Mouse (Mus musculus) CH12.LX (cell line): ENCODE results near the gene Dpysl5. TPM values are rescaled to one million over a fixed set of nuclear protein-coding genes. Genes with fewer than 3 reads are reported as not detected.

Source experiments
- DNase-seq: peaks from one replicate; pipeline ENCODE4 v3.0.0-alpha.2; 2013; ENCODE audit errors: extremely low read depth
- H3K27ac ChIP-seq: 2 replicates; pipeline ENCODE4 v1.5.1; 2012; ENCODE audit warnings: low read depth, mild to moderate bottlenecking, control low read depth, moderate library complexity; ENCODE audit not compliant: insufficient read depth
- H3K27me3 ChIP-seq: replicated peaks from 2 replicates; pipeline ENCODE3; 2012; ENCODE audit warnings: inconsistent platforms
- H3K36me3 ChIP-seq, 2 experiments: replicated peaks in 1 of 2; 2 replicates each; pipeline versions ENCODE3 to v1.6.1; 2012; ENCODE audit warnings: inconsistent platforms in 1 of 2, low read length in 1 of 2, mild to moderate bottlenecking in 1 of 2, mixed read lengths in 1 of 2, moderate library complexity in 1 of 2; ENCODE audit not compliant: control insufficient read depth in 1 of 2, insufficient read depth in 1 of 2
- H3K4me1 ChIP-seq, 2 experiments: 2 replicates each; pipeline ENCODE4 v1.6.1; 2012; ENCODE audit warnings: inconsistent platforms in 1 of 2, moderate library complexity in 1 of 2; ENCODE audit not compliant: insufficient read depth in 2 of 2, control insufficient read depth in 1 of 2
- H3K4me2 ChIP-seq: 2 replicates; pipeline ENCODE4 v1.6.1; 2012; ENCODE audit warnings: low read depth, mild to moderate bottlenecking, control low read depth; ENCODE audit not compliant: poor library complexity, insufficient read depth, severe bottlenecking
- H3K4me3 ChIP-seq, 3 experiments: fragments of 150-350 bp in 1 of 3; sonication (generic) in 1 of 3; replicated peaks in 1 of 3; 2 replicates each; pipeline versions ENCODE3 to v1.5.1; 2011 to 2012; ENCODE audit warnings: low read depth in 2 of 3, low read length in 2 of 3, mild to moderate bottlenecking in 2 of 3, moderate library complexity in 2 of 3, control low read depth in 1 of 3, improper control_type of control experiment in 1 of 3, inconsistent platforms in 1 of 3, mixed read lengths in 1 of 3; ENCODE audit not compliant: poor library complexity in 1 of 3
- H3K79me2 ChIP-seq: replicated peaks from 2 replicates; pipeline ENCODE4 v1.6.1; 2012; ENCODE audit warnings: mild to moderate bottlenecking, moderate library complexity; ENCODE audit not compliant: control insufficient read depth, poor library complexity, insufficient read depth, severe bottlenecking; ENCODE audit errors: extremely low read depth
- H3K9ac ChIP-seq: 2 replicates; pipeline ENCODE4 v1.6.1; 2012; ENCODE audit warnings: low read depth, mild to moderate bottlenecking, control low read depth, moderate library complexity; ENCODE audit not compliant: insufficient read depth
- H3K9me3 ChIP-seq: replicated peaks from 2 replicates; pipeline ENCODE3; 2012; ENCODE audit warnings: low read length, inconsistent platforms, mixed read lengths
- BHLHE40 ChIP-seq: IDR thresholded peaks from 2 replicates; pipeline ENCODE4 v1.6.1; 2011; ENCODE audit warnings: mild to moderate bottlenecking, low read depth, low read length, improper control_type of control experiment
- CHD2 ChIP-seq: IDR thresholded peaks from 2 replicates; pipeline ENCODE4 v1.6.1; 2011; ENCODE audit warnings: low read length, improper control_type of control experiment
- CTCF ChIP-seq, 2 experiments: IDR thresholded peaks in 1 of 2; conservative IDR thresholded peaks in 1 of 2; 2 replicates each; pipeline ENCODE4 v1.5.1; 2011 to 2012; ENCODE audit warnings: low read depth in 2 of 2, low read length in 2 of 2, improper control_type of control experiment in 1 of 2, inconsistent platforms in 1 of 2, mild to moderate bottlenecking in 1 of 2, moderate library complexity in 1 of 2
- ETS1 ChIP-seq: conservative IDR thresholded peaks from 2 replicates; pipeline ENCODE4 v1.6.1; 2012; ENCODE audit warnings: low read depth, mild to moderate bottlenecking, inconsistent platforms, low read length, improper control_type of control experiment, moderate library complexity
- GABPA ChIP-seq: IDR thresholded peaks from 2 replicates; pipeline ENCODE4 v1.6.1; 2012; ENCODE audit warnings: low read depth, low read length, improper control_type of control experiment, inconsistent platforms; ENCODE audit not compliant: insufficient replicate concordance
- HCFC1 ChIP-seq: IDR thresholded peaks from 2 replicates; pipeline ENCODE4 v1.6.1; 2012; ENCODE audit warnings: low read depth, mild to moderate bottlenecking, inconsistent platforms, low read length, improper control_type of control experiment
- JUN ChIP-seq: IDR thresholded peaks from 2 replicates; pipeline ENCODE4 v1.6.1; 2011; ENCODE audit warnings: low read depth, mild to moderate bottlenecking, low read length, improper control_type of control experiment, moderate library complexity; ENCODE audit not compliant: insufficient read depth
- JUND ChIP-seq: conservative IDR thresholded peaks from 2 replicates; pipeline ENCODE4 v1.6.1; 2011; ENCODE audit warnings: low read depth, low read length, improper control_type of control experiment
- KAT2A ChIP-seq: IDR thresholded peaks from 2 replicates; pipeline ENCODE4 v1.6.1; 2012; ENCODE audit warnings: low read length, improper control_type of control experiment, inconsistent platforms; ENCODE audit not compliant: insufficient replicate concordance
- MAFK ChIP-seq: IDR thresholded peaks from 2 replicates; pipeline ENCODE4 v1.6.1; 2011; ENCODE audit warnings: low read length, improper control_type of control experiment; ENCODE audit not compliant: insufficient replicate concordance
- MAZ ChIP-seq: IDR thresholded peaks from 2 replicates; pipeline ENCODE4 v1.6.1; 2012; ENCODE audit warnings: low read depth, mild to moderate bottlenecking, inconsistent platforms, low read length, improper control_type of control experiment, moderate library complexity
- MEF2A ChIP-seq: IDR thresholded peaks from 2 replicates; pipeline ENCODE4 v1.6.1; 2014; ENCODE audit warnings: low read depth, mild to moderate bottlenecking, inconsistent platforms, low read length, improper control_type of control experiment, borderline replicate concordance
- MXI1 ChIP-seq: IDR thresholded peaks from 2 replicates; pipeline ENCODE4 v1.6.1; 2011; ENCODE audit warnings: mild to moderate bottlenecking, low read depth, low read length, improper control_type of control experiment
- MYC ChIP-seq: IDR thresholded peaks from 2 replicates; pipeline ENCODE4 v1.6.1; 2011; ENCODE audit warnings: low read depth, mild to moderate bottlenecking, improper control_type of control experiment, low read length
- NELFE ChIP-seq: IDR thresholded peaks from 2 replicates; pipeline ENCODE4 v1.6.1; 2011; ENCODE audit warnings: low read depth, low read length, improper control_type of control experiment
- NRF1 ChIP-seq: IDR thresholded peaks from 2 replicates; pipeline ENCODE4 v1.6.1; 2014; ENCODE audit warnings: low read depth, mild to moderate bottlenecking, inconsistent platforms, low read length, improper control_type of control experiment, moderate library complexity
- PAX5 ChIP-seq: IDR thresholded peaks from 2 replicates; pipeline ENCODE4 v1.6.1; 2012; ENCODE audit warnings: low read length, inconsistent platforms, mixed read lengths
- POLR2A ChIP-seq: IDR thresholded peaks from 2 replicates; pipeline ENCODE4 v1.6.1; 2011; ENCODE audit warnings: low read depth, mild to moderate bottlenecking, improper control_type of control experiment, low read length
- RAD21 ChIP-seq: IDR thresholded peaks from 2 replicates; pipeline ENCODE4 v1.6.1; 2011; ENCODE audit warnings: low read depth, mild to moderate bottlenecking, low read length, improper control_type of control experiment, moderate library complexity
- SIN3A ChIP-seq: IDR thresholded peaks from 2 replicates; pipeline ENCODE4 v1.6.1; 2012; ENCODE audit warnings: low read length, improper control_type of control experiment, inconsistent platforms
- SMC3 ChIP-seq: IDR thresholded peaks from 2 replicates; pipeline ENCODE4 v1.6.1; 2011; ENCODE audit warnings: low read depth, low read length, improper control_type of control experiment
- TBP ChIP-seq: conservative IDR thresholded peaks from 2 replicates; pipeline ENCODE4 v1.6.1; 2011; ENCODE audit warnings: low read depth, low read length, improper control_type of control experiment
- USF2 ChIP-seq: conservative IDR thresholded peaks from 2 replicates; pipeline ENCODE4 v1.6.1; 2011; ENCODE audit warnings: low read depth, low read length, improper control_type of control experiment
- ZC3H11A ChIP-seq: IDR thresholded peaks from 2 replicates; pipeline ENCODE4 v1.6.1; 2012; ENCODE audit warnings: low read depth, mild to moderate bottlenecking, inconsistent platforms, low read length, improper control_type of control experiment
- ZMIZ1 ChIP-seq: IDR thresholded peaks from 2 replicates; pipeline ENCODE4 v1.6.1; 2012; ENCODE audit warnings: low read depth, mild to moderate bottlenecking, inconsistent platforms, low read length, improper control_type of control experiment
- ZNF384 ChIP-seq: IDR thresholded peaks from 2 replicates; pipeline ENCODE4 v1.6.1; 2012; ENCODE audit warnings: low read depth, low read length, improper control_type of control experiment, inconsistent platforms
- dilution Hi-C: fragments of 300-500 bp; cut with MboI; formaldehyde crosslinking; loops from 2 replicates; pipeline ENCODE4 v1.14.3; 2020; ENCODE audit warnings: low sequenced_read_pairs; ENCODE audit not compliant: extremely low pct_unique_long_range_greater_than_20kb, extremely low pct_ligation_motif_present
- in situ Hi-C: fragments of 300-500 bp; cut with MboI; formaldehyde crosslinking; loops from 3 replicates; pipeline ENCODE4 v1.14.3; 2019; ENCODE audit warnings: low sequenced_read_pairs, low pct_ligation_motif_present, low pct_unique_long_range_greater_than_20kb, mixed read lengths
- polyA plus RNA-seq: library from polyadenylated mRNA; unstranded; fragments of >175 nt; gene quantifications from 2 replicates; pipeline ENCODE4 v1.2.1, GENCODE M21; 2012; ENCODE audit warnings: low read depth; ENCODE audit not compliant: insufficient read length
- total RNA-seq, 2 experiments: library from RNA; depleted of rRNA; stranded (reverse); fragments of 300-350 nt in 1 of 2; fragments of >200 nt in 1 of 2; gene quantifications; 2 replicates each; pipeline ENCODE4 v1.2.3; 2012 to 2014

Gene Dpysl5
- total and polyA plus RNA-seq, 3 experiments = 0.21 TPM; not detected in 2

DNA sequence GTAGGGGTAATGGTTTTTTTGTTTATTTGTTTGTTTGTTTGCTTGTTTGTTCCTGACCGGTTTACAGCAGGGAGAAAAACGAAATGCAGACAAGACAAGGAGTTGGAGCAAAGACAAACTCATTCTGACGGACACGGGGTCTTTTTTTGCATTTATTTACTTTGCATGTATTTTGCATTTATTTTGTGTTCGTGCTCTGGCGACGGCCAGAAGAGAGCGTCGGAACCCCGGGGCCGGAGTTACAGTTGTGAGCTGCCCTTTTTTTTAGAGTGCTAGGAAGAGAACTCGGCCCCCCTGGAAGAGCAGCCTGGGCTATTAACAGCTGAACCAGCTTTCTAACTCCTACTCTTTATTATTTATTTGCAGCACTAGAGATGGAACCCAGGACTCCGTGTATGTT is 44.1 kb upstream of the Dpysl5 start:
- H3K9me3 ChIP-seq = peaks cover 2% of the 10 kb centered on the region
- peaks cover 32% of the 10 kb centered on the region for H3K79me2 ChIP-seq
- no peaks in the 10 kb centered on the region for H3K27me3 ChIP-seq
- peak overlapping the region; percentile 68 for H3K4me2 ChIP-seq
- no peak for DNase-seq
- peak overlapping the region; percentile 66 for H3K9ac ChIP-seq
- H3K4me1 ChIP-seq = peaks cover 7 to 27% of the 10 kb centered on the region in 2 experiments
- TF ChIP-seq ZNF384 (peak; percentile 65), POLR2A (no peak), KAT2A (no peak), MAZ (no peak), ETS1 (no peak), CHD2 (no peak), MEF2A (0 out of 2 replicates have a peak, but pooled peaks have one; percentile 12), JUN (no peak), TBP (peak; percentile 32; the same call in 1 of the 2 replicates), NRF1 (no peak), ZC3H11A (no peak), NELFE (0 out of 2 replicates have a peak, but pooled peaks have one; percentile 3), CTCF (conservative IDR thresholded peaks at IDR 0.05 in 1 of 2, IDR thresholded peaks at IDR 0.05 in 1 of 2; ENCODE audit: low read depth in 2 of 2, low read length in 2 of 2) (0 out of 4 replicates have a peak, but pooled peaks of 1 of the 2 experiments have one; percentile 1), MXI1 (no peak), USF2 (no peak), SIN3A (no peak; the same call in none of the 2 replicates), JUND (no peak), MAFK (no peak), RAD21 (no peak), BHLHE40 (peak; percentile 33; the same call in 1 of the 2 replicates)
- peaks cover 22 to 38% of the 10 kb centered on the region in 2 experiments for H3K36me3 ChIP-seq
- peak overlapping the region; percentile 57 for H3K27ac ChIP-seq
- peak overlapping the region; percentile 69 to 89 (median 79) for H3K4me3 ChIP-seq
- dilution Hi-C loops (no loop called here), in situ Hi-C loops (no loop called here)

DNA sequence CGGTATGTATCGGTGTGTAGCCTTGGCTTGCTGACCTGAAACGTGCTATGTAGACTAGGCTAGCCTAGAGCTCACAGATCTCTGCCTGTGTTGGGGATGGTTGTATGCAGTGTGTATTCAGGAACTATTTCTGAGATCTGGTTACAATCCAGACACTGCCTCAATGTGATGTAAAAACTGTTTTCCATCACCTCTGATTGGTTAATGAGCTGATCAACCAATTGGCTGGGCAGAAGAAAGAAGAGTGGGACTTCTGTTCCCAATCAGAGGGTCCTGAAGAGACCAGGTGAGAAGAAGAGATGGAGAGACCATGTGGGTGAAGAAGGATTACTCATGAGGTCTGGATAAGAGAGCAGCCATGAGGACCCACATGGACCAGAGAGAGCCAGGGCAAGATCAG is 43.7 kb upstream of the Dpysl5 start:
- Histone ChIP-seq H3K79me2 (peaks cover 32% of the 10 kb centered on the region), H3K9ac (peak overlapping the region; percentile 66), H3K4me3 (peak overlapping the region; percentile 69 to 89 (median 79)), H3K36me3 (peaks cover 27 to 42% of the 10 kb centered on the region in 2 experiments), H3K4me2 (peak overlapping the region; percentile 68), H3K27ac (no peak overlapping the region), H3K4me1 (peaks cover 7 to 27% of the 10 kb centered on the region in 2 experiments), H3K27me3 (no peaks in the 10 kb centered on the region), H3K9me3 (no peaks in the 10 kb centered on the region)
- in situ Hi-C loops = no loop called here
- TF ChIP-seq MEF2A = no peak
- TF ChIP-seq GABPA = no peak
- TF ChIP-seq HCFC1 = no peak
- TF ChIP-seq MYC = no peak
- TF ChIP-seq RAD21 = no peak
- TF ChIP-seq PAX5 = no peak
- no peak for TF ChIP-seq SMC3
- TF ChIP-seq ZMIZ1 = no peak
- no peak for TF ChIP-seq MAFK
- dilution Hi-C loops = no loop called here
- no peak for DNase-seq
